Comparison of ENCODE assay signal across 7 mouse cellular contexts in the genomic region with DNA sequence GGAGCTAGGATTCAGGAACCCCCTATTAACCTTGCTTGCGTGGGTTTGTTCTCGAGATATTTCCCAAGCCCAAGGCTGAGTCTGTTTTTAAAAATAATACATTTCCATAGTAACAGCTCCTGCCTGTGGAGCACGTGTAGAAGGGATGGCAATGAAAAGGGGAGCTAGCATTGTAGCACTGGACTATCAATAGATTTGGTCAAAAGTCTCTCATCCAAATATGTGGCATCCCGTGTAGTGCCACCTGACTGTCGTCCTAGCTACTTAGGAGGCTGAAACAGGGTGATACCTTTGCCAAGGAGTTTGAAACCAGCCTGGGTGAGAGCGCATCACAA. TPM values are rescaled to one million over a fixed set of nuclear protein-coding genes. Genes with fewer than 3 reads are reported as not detected.
DNase-seq lines count a peak whose midpoint lies in the region; ATAC-seq and TF ChIP-seq lines count a peak whose summit lies in the region.

No protein-coding gene starts in this region.

- H3K9ac ChIP-seq in lung, embryonic 14.5 days, result peak overlapping the region; percentile 48
- peak overlapping the region; percentile 87 for H3K9ac ChIP-seq in embryonic facial prominence, embryonic 14.5 days (ENCODE audit: low read depth, low read length)
- peak overlapping the region; percentile 54 for H3K9ac ChIP-seq in intestine, embryonic 16.5 days (ENCODE audit: low read depth, low read length)
- peak overlapping the region; percentile 66 for H3K9ac ChIP-seq in neural tube, embryonic 13.5 days

- no peaks in the 10 kb centered on the region for H3K27me3 ChIP-seq in lung, embryonic 14.5 days (ENCODE audit: insufficient read depth, low read length)
- H3K27me3 ChIP-seq in embryonic facial prominence, embryonic 14.5 days (replicated peaks; ENCODE audit: control insufficient read depth, insufficient read depth, low read length), result no peaks in the 10 kb centered on the region
- no peaks in the 10 kb centered on the region for H3K27me3 ChIP-seq in intestine, embryonic 16.5 days (replicated peaks; ENCODE audit: control insufficient read depth, insufficient read depth, low read length)
- no peaks in the 10 kb centered on the region for H3K27me3 ChIP-seq in neural tube, embryonic 13.5 days
- no peaks in the 10 kb centered on the region for H3K27me3 ChIP-seq in thymus, adult 2 months (ENCODE audit: control insufficient read depth, insufficient read depth, low read length)

- 18% methylated on average over 6 of the region's 6 CpGs for WGBS in lung, embryonic 14.5 days
- WGBS in embryonic facial prominence, embryonic 14.5 days, result 19% methylated on average over 6 of the region's 6 CpGs
- WGBS in intestine, embryonic 16.5 days, result 22% methylated on average over 6 of the region's 6 CpGs
- 24% methylated on average over 6 of the region's 6 CpGs for WGBS in neural tube, embryonic 13.5 days
- 27% methylated on average over 6 of the region's 6 CpGs for WGBS in thymus, adult 2 months

- DNase-seq in lung, embryonic 14.5 days, result no peak
- DNase-seq in lung, postnatal 4 days, result no peak
- peak; percentile 19 for DNase-seq in embryonic facial prominence, embryonic 14.5 days (ENCODE audit: low spot score)
- no peak for DNase-seq in thymus, adult 18-20 months
- DNase-seq in thymus, adult 2 months, result no peak

- peak overlapping the region; percentile 64; the same call in 1 of the 2 replicates for H3K27ac ChIP-seq in lung, embryonic 14.5 days (ENCODE audit: low read depth)
- peak overlapping the region; percentile 70 for H3K27ac ChIP-seq in embryonic facial prominence, embryonic 14.5 days (replicated peaks; ENCODE audit: low read depth, low read length)
- peak overlapping the region; percentile 66 for H3K27ac ChIP-seq in intestine, embryonic 16.5 days (ENCODE audit: low read length)
- peak overlapping the region; percentile 84 for H3K27ac ChIP-seq in neural tube, embryonic 13.5 days (replicated peaks)
- no peak overlapping the region for H3K27ac ChIP-seq in thymus, adult 2 months (ENCODE audit: control insufficient read depth, insufficient read depth, low read length)

- peak overlapping the region; percentile 84 for H3K4me3 ChIP-seq in lung, embryonic 14.5 days (ENCODE audit: low read depth, low read length)
- peak overlapping the region; percentile 92 for H3K4me3 ChIP-seq in embryonic facial prominence, embryonic 14.5 days (ENCODE audit: low read depth, low read length)
- H3K4me3 ChIP-seq in intestine, embryonic 16.5 days (ENCODE audit: low read length), result peak overlapping the region; percentile 90
- H3K4me3 ChIP-seq in neural tube, embryonic 13.5 days, result peak overlapping the region; percentile 88
- H3K4me3 ChIP-seq in thymus, adult 2 months (ENCODE audit: control insufficient read depth, insufficient read depth, low read length), result no peak overlapping the region

- TF ChIP-seq POLR2A in thymus, adult 2 months (IDR thresholded peaks at IDR 0.05; ENCODE audit: control insufficient read depth, extremely low read depth, insufficient read depth, low read length, poor library complexity), result no peak

- no peak for TF ChIP-seq CTCF in lung, embryonic 14.5 days (IDR thresholded peaks at IDR 0.05; ENCODE audit: low read depth)
- no peak for TF ChIP-seq CTCF in thymus, adult 2 months (IDR thresholded peaks at IDR 0.05; ENCODE audit: borderline replicate concordance, control insufficient read depth, extremely low read depth, insufficient read depth, low read length, poor library complexity)

- peak overlapping the region; percentile 91 for H3K4me2 ChIP-seq in lung, embryonic 14.5 days
- peak overlapping the region; percentile 96 for H3K4me2 ChIP-seq in embryonic facial prominence, embryonic 14.5 days (ENCODE audit: low read depth, low read length)
- peak overlapping the region; percentile 74 for H3K4me2 ChIP-seq in intestine, embryonic 16.5 days (ENCODE audit: low read depth, low read length)
- H3K4me2 ChIP-seq in neural tube, embryonic 13.5 days, result peak overlapping the region; percentile 96

- peaks cover 14% of the 10 kb centered on the region for H3K4me1 ChIP-seq in lung, embryonic 14.5 days (ENCODE audit: insufficient read depth)
- H3K4me1 ChIP-seq in embryonic facial prominence, embryonic 14.5 days (ENCODE audit: control insufficient read depth, insufficient read depth, low read length), result peaks cover 13% of the 10 kb centered on the region
- H3K4me1 ChIP-seq in intestine, embryonic 16.5 days (ENCODE audit: control insufficient read depth, insufficient read depth, low read length), result peaks cover 19% of the 10 kb centered on the region
- peaks cover 39% of the 10 kb centered on the region for H3K4me1 ChIP-seq in neural tube, embryonic 13.5 days (replicated peaks)
- H3K4me1 ChIP-seq in thymus, adult 2 months (replicated peaks; ENCODE audit: control insufficient read depth, insufficient read depth, low read length), result peaks cover 24% of the 10 kb centered on the region

- H3K9me3 ChIP-seq in lung, embryonic 14.5 days (ENCODE audit: low read depth, low read length), result no peaks in the 10 kb centered on the region
- H3K9me3 ChIP-seq in embryonic facial prominence, embryonic 14.5 days (ENCODE audit: control insufficient read depth, low read length), result no peaks in the 10 kb centered on the region
- H3K9me3 ChIP-seq in intestine, embryonic 16.5 days (ENCODE audit: control insufficient read depth, low read length), result no peaks in the 10 kb centered on the region
- H3K9me3 ChIP-seq in neural tube, embryonic 13.5 days, result no peaks in the 10 kb centered on the region

- peak; percentile 13 for ATAC-seq in lung, embryonic 14.5 days (ENCODE audit: insufficient read depth)
- peak; percentile 23; the same call in 1 of the 2 replicates for ATAC-seq in embryonic facial prominence, embryonic 14.5 days (ENCODE audit: low read depth)
- ATAC-seq in intestine, embryonic 16.5 days, result peak; percentile 2; the same call in 1 of the 2 replicates
- peak; percentile 20; the same call in 1 of the 2 replicates for ATAC-seq in neural tube, embryonic 13.5 days (ENCODE audit: low read depth)

- peaks cover 9% of the 10 kb centered on the region; the same call in 1 of the 2 replicates for H3K36me3 ChIP-seq in lung, embryonic 14.5 days (ENCODE audit: insufficient read depth)
- peaks cover 11% of the 10 kb centered on the region for H3K36me3 ChIP-seq in embryonic facial prominence, embryonic 14.5 days (ENCODE audit: control insufficient read depth, insufficient read depth, low read length)
- H3K36me3 ChIP-seq in intestine, embryonic 16.5 days (ENCODE audit: control insufficient read depth, insufficient read depth, low read length), result 0 out of 2 replicates have a peak, but pooled peaks cover 3% of the 10 kb centered on the region
- H3K36me3 ChIP-seq in neural tube, embryonic 13.5 days, result peaks cover 19% of the 10 kb centered on the region
- H3K36me3 ChIP-seq in thymus, adult 2 months (ENCODE audit: control insufficient read depth, insufficient read depth, low read length), result peaks cover 7% of the 10 kb centered on the region

RNA-seq across cellular contexts. Expression of gene C2cd2l, which starts 0.7 kb away (rescaled TPM):
- polyA plus RNA-seq in lung, embryonic 14.5 days (2014; fragmentation: Nextera tagmentation; extraction: Ambion mirVana), result 6.7 and 8.6 TPM in 2 replicates
- 7.3 and 9.5 TPM in 2 replicates for polyA plus RNA-seq in embryonic facial prominence, embryonic 14.5 days (2014; fragmentation: Nextera tagmentation; extraction: Ambion mirVana)
- polyA plus RNA-seq in intestine, embryonic 16.5 days (2015; fragmentation: Nextera tagmentation; extraction: Ambion mirVana), result 15.3 and 16.5 TPM in 2 replicates
- polyA plus RNA-seq in neural tube, embryonic 13.5 days (2015; fragmentation: Nextera tagmentation; extraction: Ambion mirVana), result 22.9 and 28.7 TPM in 2 replicates
- 94.1 and 110 TPM in 2 replicates for polyA plus RNA-seq in thymus, adult 2 months (2012; rRNA removed)

RNA-seq across cellular contexts. Expression of gene Dpagt1, which starts 5.1 kb away (rescaled TPM):
- polyA plus RNA-seq in lung, embryonic 14.5 days (2014; fragmentation: Nextera tagmentation; extraction: Ambion mirVana), result 41.0 and 43.4 TPM in 2 replicates
- 34.3 and 34.9 TPM in 2 replicates for polyA plus RNA-seq in embryonic facial prominence, embryonic 14.5 days (2014; fragmentation: Nextera tagmentation; extraction: Ambion mirVana)
- 39.3 and 42.7 TPM in 2 replicates for polyA plus RNA-seq in intestine, embryonic 16.5 days (2015; fragmentation: Nextera tagmentation; extraction: Ambion mirVana)
- polyA plus RNA-seq in neural tube, embryonic 13.5 days (2015; fragmentation: Nextera tagmentation; extraction: Ambion mirVana), result 37.3 and 41.2 TPM in 2 replicates
- polyA plus RNA-seq in thymus, adult 2 months (2012; rRNA removed), result 47.9 and 49.5 TPM in 2 replicates

RNA-seq across cellular contexts. Expression of gene H2afx, which starts 13.7 kb away (rescaled TPM):
- 391 and 419 TPM in 2 replicates for polyA plus RNA-seq in lung, embryonic 14.5 days (2014; fragmentation: Nextera tagmentation; extraction: Ambion mirVana)
- 202 and 227 TPM in 2 replicates for polyA plus RNA-seq in embryonic facial prominence, embryonic 14.5 days (2014; fragmentation: Nextera tagmentation; extraction: Ambion mirVana)
- polyA plus RNA-seq in intestine, embryonic 16.5 days (2015; fragmentation: Nextera tagmentation; extraction: Ambion mirVana), result 268 and 278 TPM in 2 replicates
- 131 TPM in 2 replicates for polyA plus RNA-seq in neural tube, embryonic 13.5 days (2015; fragmentation: Nextera tagmentation; extraction: Ambion mirVana)
- polyA plus RNA-seq in thymus, adult 2 months (2012; rRNA removed), result 891 and 1,033 TPM in 2 replicates

RNA-seq across cellular contexts. Expression of gene Hinfp, which starts 15.3 kb away (rescaled TPM):
- 19.1 and 20.1 TPM in 2 replicates for polyA plus RNA-seq in lung, embryonic 14.5 days (2014; fragmentation: Nextera tagmentation; extraction: Ambion mirVana)
- polyA plus RNA-seq in embryonic facial prominence, embryonic 14.5 days (2014; fragmentation: Nextera tagmentation; extraction: Ambion mirVana), result 15.6 and 18.7 TPM in 2 replicates
- 17.8 and 19.4 TPM in 2 replicates for polyA plus RNA-seq in intestine, embryonic 16.5 days (2015; fragmentation: Nextera tagmentation; extraction: Ambion mirVana)
- polyA plus RNA-seq in neural tube, embryonic 13.5 days (2015; fragmentation: Nextera tagmentation; extraction: Ambion mirVana), result 25.1 and 31.9 TPM in 2 replicates
- polyA plus RNA-seq in thymus, adult 2 months (2012; rRNA removed), result 71.1 and 71.9 TPM in 2 replicates

RNA-seq across cellular contexts. Expression of gene Hmbs, which starts 23.3 kb away (rescaled TPM):
- polyA plus RNA-seq in lung, embryonic 14.5 days (2014; fragmentation: Nextera tagmentation; extraction: Ambion mirVana), result 128 and 131 TPM in 2 replicates
- polyA plus RNA-seq in embryonic facial prominence, embryonic 14.5 days (2014; fragmentation: Nextera tagmentation; extraction: Ambion mirVana), result 98.5 and 99.9 TPM in 2 replicates
- polyA plus RNA-seq in intestine, embryonic 16.5 days (2015; fragmentation: Nextera tagmentation; extraction: Ambion mirVana), result 134 and 155 TPM in 2 replicates
- polyA plus RNA-seq in neural tube, embryonic 13.5 days (2015; fragmentation: Nextera tagmentation; extraction: Ambion mirVana), result 58.2 and 59.4 TPM in 2 replicates
- polyA plus RNA-seq in thymus, adult 2 months (2012; rRNA removed), result 40.7 and 42.2 TPM in 2 replicates
